Mouse (Mus musculus) embryonic fibroblast, embryonic 13.5 days (primary cell): ENCODE measurements around the gene Gorasp1. TPM values are rescaled to one million over a fixed set of nuclear protein-coding genes. Genes with fewer than 3 reads are reported as not detected.

Experiments used
- H3K27ac ChIP-seq: 2 replicates; pipeline ENCODE4 v1.5.1; 2012; ENCODE audit warnings: low read length, control low read depth, inconsistent platforms; ENCODE audit not compliant: insufficient read depth
- H3K4me1 ChIP-seq: 2 replicates; pipeline ENCODE4 v1.6.1; 2011; ENCODE audit warnings: low read length; ENCODE audit not compliant: control insufficient read depth, insufficient read depth
- H3K4me3 ChIP-seq: 2 replicates; pipeline ENCODE4 v1.5.1; 2011; ENCODE audit warnings: mild to moderate bottlenecking, control low read depth, low read length; ENCODE audit not compliant: insufficient read depth
- CTCF ChIP-seq: IDR thresholded peaks from 2 replicates; pipeline ENCODE4 v1.5.1; 2011; ENCODE audit warnings: mild to moderate bottlenecking, control low read depth, low read length, moderate library complexity, borderline replicate concordance; ENCODE audit not compliant: insufficient read depth
- POLR2A ChIP-seq: IDR thresholded peaks from 2 replicates; pipeline ENCODE4 v1.6.1; 2011; ENCODE audit warnings: low read depth, mild to moderate bottlenecking, control low read depth, low read length, moderate library complexity
- polyA plus RNA-seq: library from polyadenylated mRNA; stranded (reverse); fragments of >200 nt; gene quantifications from 2 replicates; pipeline ENCODE4 v1.2.4, GENCODE M21; 2011; ENCODE audit warnings: low read depth; ENCODE audit not compliant: missing spikeins, insufficient read length

Gene Gorasp1
- polyA plus RNA-seq, 1 experiment, result 10.5 TPM

DNA sequence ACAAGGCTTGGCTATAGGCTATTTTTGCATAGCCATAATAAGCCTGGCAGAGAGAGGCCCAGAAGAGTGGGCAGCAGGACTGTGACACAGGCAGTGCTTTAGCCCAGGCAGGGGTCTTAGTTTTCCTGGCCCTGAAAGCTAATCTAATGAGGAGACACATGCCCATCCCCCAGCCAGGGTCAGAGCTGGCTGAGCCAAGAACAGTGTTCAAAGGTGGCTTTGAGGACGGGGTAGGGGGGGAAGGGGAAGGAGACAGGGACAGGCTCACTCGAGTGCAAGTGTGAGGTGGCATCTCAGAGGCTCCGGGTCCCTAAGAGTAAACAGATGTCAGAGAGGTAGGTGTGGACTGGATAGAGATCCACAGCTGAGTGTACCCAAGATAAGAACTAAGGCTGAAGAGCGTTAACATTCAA, 43.4 kb upstream of the Gorasp1 start:
- peak overlapping the region; percentile 97 for H3K27ac ChIP-seq
- H3K4me1 ChIP-seq, result peaks cover 31% of the 10 kb centered on the region
- no peak for TF ChIP-seq POLR2A
- no peak for TF ChIP-seq CTCF
- peak overlapping the region; percentile 22 for H3K4me3 ChIP-seq

DNA sequence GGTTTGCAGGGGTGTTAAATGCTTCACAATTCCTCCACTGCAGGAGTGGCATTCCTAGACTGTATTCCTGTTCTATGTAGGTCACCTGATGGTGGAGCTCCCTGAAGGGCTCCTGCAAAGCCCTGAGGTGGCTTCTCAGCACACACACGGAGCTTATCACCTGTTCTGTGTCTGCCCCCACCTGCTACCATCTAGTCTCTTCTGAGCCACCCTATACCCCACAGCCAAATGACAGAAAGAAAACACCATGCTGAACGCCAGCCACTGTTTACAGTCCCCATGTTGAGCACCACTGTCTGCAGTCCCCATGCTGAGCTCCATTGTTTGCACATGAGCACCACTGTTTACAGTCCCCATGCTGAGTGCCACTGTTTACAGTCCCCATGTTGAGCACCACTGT, 42.4 kb upstream of the Gorasp1 start:
- TF ChIP-seq CTCF (no peak), POLR2A (no peak)
- no peak overlapping the region for H3K27ac ChIP-seq
- H3K4me1 ChIP-seq, result peaks cover 31% of the 10 kb centered on the region
- no peak overlapping the region for H3K4me3 ChIP-seq

DNA sequence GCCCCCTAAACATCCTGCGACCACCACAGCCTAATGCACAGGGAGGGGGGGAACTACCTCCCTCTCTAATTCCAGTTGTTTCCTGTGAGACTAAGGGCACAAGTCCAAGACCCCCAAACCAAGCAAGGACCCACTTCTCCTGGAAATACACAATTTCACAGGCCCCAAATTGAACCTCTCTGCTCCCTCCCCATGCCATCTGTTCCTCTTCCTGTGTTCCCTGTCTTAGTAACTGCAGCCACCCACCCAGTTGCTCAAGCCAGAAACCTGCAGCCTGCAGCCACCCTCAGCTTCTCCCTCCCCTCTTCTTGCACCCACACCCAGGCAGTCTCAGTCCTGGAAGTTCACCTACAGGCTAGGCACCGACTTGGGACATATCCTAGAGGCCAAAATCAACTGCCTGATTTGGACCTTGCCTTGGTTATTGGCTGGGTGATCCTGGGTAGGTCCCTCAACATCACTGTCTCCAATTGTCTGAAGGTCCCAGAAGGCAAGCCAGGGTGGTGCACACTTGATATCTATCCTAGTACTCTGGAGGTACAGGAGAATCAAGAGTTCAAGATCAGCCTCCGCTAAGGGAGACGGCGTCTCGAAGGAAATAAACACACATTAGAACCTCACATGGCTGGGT, 41.6 kb upstream of the Gorasp1 start:
- TF ChIP-seq CTCF (no peak), POLR2A (no peak)
- peaks cover 31% of the 10 kb centered on the region for H3K4me1 ChIP-seq
- H3K4me3 ChIP-seq, result no peak overlapping the region
- no peak overlapping the region for H3K27ac ChIP-seq

DNA sequence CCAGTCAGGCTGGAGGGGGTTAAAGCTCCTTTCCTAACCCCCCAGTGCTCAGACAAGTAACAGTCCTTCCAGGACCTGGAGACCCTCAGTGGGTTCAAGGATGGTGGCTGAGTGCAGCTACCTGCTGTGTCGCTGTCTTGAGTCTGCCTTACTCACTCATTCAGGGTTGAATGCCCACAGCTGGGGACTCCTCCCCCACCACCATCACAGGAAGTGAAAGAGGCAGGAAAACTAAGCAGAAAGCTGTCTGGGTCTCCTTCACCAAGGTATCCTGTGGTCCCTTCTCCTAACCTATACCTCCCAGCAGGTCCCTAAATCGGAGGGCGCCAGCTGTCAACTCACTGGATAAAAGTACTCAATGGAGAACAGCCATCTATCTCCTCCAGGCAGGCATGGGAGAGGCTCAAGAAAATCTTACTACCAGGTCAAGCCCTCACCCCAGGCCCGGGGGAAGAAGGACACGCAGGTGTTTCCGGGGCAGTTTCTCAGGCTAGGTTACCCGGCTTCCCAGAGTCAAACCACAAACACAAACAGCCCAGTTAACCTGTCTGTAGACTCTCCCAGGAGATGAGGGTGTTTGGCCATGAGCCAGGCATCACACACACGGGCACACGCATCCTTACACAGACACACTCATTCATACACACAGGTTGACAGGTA, 40.9 kb upstream of the Gorasp1 start:
- Histone ChIP-seq H3K4me1 (peaks cover 31% of the 10 kb centered on the region), H3K27ac (no peak overlapping the region), H3K4me3 (no peak overlapping the region)
- no peak for TF ChIP-seq CTCF
- no peak for TF ChIP-seq POLR2A

DNA sequence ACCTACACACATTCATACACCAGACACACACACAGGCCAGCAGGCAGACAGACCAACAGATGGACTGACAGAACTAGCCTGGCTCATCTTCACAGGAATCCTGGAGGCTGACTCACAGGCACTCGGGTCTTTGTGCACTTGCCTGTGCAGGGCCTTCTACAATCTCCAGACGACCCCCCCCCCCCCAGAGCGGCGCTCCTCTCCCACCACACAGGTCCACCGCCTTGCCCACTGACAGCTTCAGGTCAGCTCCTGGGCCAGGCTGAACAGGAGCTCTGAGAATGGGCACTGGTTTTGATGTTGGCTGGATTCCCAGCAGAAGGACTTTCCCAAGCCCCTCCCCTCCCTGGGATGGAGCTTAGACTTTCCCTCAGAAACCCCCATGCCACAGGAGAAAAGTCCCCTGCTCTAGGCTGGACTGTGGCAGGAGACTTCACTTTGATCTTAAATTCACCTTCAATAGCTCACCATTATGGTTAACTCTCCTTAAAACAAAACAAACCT, 40.2 kb upstream of the Gorasp1 start:
- Histone ChIP-seq H3K27ac (0 out of 2 replicates have a peak overlapping the region, but pooled peaks have one; percentile 18), H3K4me1 (peaks cover 31% of the 10 kb centered on the region), H3K4me3 (no peak overlapping the region)
- no peak for TF ChIP-seq POLR2A
- no peak for TF ChIP-seq CTCF

DNA sequence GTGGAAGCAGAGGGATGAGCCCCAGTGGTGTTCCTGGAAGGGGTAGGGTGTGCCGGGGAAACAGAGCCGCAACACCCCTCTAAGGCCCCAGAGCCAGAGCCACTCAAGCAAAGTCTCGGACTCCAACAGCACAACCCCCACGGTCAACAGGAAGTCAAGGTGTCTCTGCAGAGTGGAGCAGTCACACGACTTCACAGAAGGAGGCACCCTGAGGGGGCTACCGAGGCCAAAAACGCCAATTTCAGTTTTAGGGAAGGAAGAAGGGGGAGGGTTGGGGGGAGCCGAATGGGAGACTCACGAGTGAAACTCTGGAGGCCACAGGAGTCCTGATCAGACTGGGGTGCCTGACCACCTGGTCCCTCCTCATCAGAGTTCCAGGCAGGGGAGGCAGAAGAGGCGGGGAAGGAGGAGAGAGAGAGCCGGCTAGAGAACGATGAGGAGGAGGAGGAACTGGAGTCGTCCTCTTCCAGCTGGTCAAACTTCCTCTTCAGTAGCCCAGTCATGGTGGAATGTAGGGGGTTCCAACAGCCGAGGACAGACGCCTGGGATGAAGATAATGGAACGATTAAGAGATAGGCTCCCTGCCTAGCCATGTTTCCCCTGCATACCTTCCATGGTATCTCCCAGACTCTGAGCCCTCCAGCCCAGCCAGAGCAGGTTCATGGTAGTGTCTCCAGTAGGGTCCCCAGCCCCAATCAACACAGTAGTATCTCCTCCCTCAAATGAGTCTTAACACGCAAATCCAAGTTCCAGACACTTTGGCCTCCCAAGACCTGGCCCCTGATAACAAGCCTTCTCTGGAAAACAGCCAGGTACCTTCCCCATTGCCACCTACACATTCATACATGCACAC, 39.6 kb upstream of the Gorasp1 start:
- Histone ChIP-seq H3K27ac (peak overlapping the region; percentile 18; the same call in 1 of the 2 replicates), H3K4me3 (no peak overlapping the region), H3K4me1 (peaks cover 31% of the 10 kb centered on the region)
- no peak for TF ChIP-seq CTCF
- TF ChIP-seq POLR2A, result no peak

DNA sequence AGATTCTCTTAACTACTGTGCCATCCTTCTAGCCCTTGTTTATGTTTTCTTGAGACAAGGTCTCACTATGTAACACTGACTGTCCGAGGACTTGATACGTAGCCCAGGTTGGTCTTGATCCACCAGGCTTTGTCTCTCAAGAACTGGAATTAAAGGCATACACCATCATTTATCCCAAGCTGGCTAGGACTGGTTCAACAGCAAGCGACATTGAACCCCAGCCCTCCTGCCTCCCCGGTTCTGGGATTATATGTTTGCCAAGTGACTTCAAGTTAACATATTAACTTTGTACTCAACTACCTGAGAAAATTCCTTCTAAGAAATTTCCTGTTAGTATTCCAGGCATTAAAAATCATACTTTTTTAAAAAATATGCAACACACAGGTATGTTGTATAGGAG, 37.9 kb upstream of the Gorasp1 start:
- TF ChIP-seq POLR2A, result no peak
- TF ChIP-seq CTCF, result no peak

DNA sequence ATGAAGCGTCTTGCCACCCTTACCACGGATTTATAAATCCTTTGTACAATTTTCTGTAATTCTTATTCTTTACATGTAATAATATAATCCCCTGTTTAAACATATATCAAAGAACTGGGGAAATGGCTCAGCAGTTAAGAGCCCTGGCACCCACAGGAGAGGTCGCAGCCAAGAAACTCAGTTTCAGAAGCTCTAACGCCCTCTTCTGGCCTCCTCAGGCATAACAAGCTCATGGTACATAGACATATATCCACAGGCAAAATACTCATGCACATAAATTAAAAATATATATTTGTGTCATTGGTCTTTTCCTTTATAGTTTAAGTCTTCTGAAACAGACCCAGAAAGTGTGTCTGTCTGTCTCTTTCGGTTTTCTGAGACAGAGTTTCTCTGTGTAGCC, 37.2 kb upstream of the Gorasp1 start:
- no peak overlapping the region for H3K27ac ChIP-seq
- peaks cover 31% of the 10 kb centered on the region for H3K4me1 ChIP-seq
- H3K4me3 ChIP-seq, result no peak overlapping the region
- no peak for TF ChIP-seq POLR2A
- TF ChIP-seq CTCF, result no peak

More for the DNA sequence above, 37.9 kb upstream of the Gorasp1 start:
- H3K27ac ChIP-seq, result no peak overlapping the region
- peaks cover 34% of the 10 kb centered on the region for H3K4me1 ChIP-seq
- H3K4me3 ChIP-seq, result no peak overlapping the region

DNA sequence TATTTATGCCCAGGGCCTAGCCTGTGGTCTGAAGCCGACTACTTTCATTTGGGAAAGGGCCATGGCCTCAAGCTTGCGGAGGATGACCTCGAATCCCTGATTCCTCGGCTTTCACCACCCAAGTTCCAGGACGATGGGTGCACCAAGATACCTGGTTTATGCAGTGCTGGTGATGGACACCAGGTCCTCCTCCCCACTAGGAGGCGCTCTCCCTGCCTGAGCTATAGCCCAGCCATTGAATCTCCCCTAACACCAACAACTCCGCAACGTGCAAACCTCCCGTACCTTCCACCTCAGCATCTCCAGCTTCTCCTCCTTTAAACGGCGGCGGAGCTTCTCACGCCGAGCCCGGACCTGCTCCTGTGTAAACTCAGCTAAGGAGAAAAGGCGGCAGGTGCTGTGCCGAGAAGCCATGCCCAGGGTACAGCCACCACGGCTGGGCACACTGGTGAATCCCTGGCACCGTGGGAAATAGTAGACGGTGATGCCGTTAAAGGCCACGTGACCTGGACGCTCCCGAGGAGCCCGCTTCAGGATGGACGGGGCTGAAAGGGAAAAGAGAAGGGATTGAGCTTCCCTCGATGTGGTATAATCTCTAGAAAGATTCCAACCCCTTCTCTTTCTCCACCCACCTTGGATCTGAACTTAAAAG, 36.6 kb upstream of the Gorasp1 start:
- H3K4me3 ChIP-seq, result no peak overlapping the region

More for the DNA sequence above, 36.6 kb upstream of the Gorasp1 start:
- H3K4me1 ChIP-seq, result peaks cover 26% of the 10 kb centered on the region
- H3K27ac ChIP-seq, result no peak overlapping the region
- TF ChIP-seq CTCF (peak; percentile 60; the same call in 1 of the 2 replicates), POLR2A (no peak)
